Mouse (Mus musculus) gastrocnemius, postnatal 14 days (tissue): ENCODE data around the gene Nhs. TPM values are rescaled to one million over a fixed set of nuclear protein-coding genes. Genes with fewer than 3 reads are reported as not detected.

Experiments used
- DNase-seq: peaks from one replicate; pipeline ENCODE4 v3.0.0; 2021; ENCODE audit warnings: mixed read lengths
- intact Hi-C: fragments of 180-260 bp; cut with DNase I; formaldehyde crosslinking; loops from one replicate; pipeline ENCODE4 v1.15.1; 2025; ENCODE audit warnings: low total_unique reads
- total RNA-seq, 2 experiments: library from RNA; stranded (reverse); gene quantifications; 2 replicates each; pipeline ENCODE4 v1.2.3; 2021

The Nhs gene
- total RNA-seq, 2 experiments from 2014 or later = 0.80 to 1.1 TPM

DNA sequence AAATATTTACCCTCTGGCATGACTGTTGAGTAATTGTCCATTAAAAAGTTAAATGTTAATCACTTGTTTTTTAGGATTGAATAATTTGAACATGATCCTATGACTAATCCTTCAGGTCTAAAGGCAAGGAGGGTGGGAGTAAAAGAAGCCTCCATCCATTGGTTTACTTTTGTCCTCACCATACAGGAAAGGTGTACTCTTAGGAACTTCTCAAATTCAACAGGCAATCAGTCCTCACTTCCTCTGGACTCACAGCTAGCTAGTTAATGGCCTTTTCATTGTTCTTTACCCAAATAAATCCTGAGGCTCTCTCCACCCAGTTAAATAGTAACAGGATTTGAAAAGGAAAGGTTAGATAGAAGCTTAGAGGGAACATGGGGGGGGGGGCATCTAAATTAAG, 196.2 kb downstream of the Nhs start:
- no peak for DNase-seq
- intact Hi-C loops = loop anchor here (10.0 kb wide), 1 partner anchor 321 kb away; no protein-coding TSS in a partner anchor

DNA sequence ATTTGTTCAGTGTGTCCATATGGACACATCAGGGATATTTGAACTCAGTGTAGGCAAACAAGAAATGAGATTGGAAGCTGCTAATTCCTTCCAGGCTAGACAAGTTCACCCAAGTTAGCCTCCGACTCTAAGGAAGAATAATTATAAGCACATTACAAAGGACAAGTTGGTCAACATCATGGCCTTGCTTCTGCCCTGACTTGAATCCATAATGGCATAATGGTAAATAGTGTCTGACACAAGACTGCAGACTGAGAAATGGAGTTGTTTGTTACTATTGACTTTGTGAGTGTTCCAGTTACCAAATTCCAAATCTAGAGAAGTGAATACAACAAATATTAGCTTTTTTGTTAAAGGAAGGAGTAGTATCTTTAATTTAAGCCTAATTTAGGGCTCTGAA, 196.7 kb downstream of the Nhs start:
- no peak for DNase-seq
- intact Hi-C loops = loop anchor here (10.0 kb wide), 1 partner anchor 322 kb away; no protein-coding TSS in a partner anchor

DNA sequence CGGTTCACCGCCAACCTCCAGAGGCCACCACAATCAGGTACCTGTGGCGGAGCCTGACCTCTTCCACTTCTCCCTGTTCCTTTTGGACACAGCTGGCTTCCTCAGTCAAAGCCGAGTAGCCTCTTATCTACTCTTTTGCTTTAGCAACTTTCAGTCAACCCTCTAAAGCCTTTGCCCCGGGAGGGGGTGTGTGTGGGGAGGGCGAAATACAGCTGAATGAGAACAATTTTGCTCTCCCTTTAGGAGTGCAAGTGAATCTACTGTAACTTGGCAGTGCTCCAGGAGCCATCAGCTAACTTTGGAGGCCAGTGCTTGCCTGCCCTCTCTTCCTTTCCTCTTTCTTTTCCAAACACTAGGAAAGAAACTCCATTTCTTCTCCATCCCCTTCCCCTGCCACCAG, 197.8 kb downstream of the Nhs start:
- DNase-seq = no peak
- intact Hi-C loops = loop anchor here (10.0 kb wide), 1 partner anchor 323 kb away; no protein-coding TSS in a partner anchor

DNA sequence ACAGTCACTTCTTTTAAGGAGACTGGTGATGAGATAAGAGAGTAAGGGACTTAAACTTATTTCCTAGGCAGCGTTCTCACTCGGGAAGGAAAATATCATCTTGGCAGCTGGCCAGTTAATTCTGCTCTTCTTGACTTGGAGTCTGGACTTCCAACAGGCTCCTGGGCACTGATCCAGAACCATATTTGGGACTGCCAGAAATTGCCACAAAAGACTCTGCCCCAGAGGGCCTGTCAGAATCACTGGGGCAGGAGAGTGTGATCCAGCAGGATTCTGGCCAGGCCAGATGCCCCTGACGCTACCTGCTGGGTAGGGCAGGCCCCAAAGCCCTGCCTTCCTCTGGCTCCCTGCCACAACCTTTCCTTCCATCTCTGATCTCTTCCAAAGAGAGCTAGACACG, 198.4 kb downstream of the Nhs start:
- intact Hi-C loops = loop anchor here (10.0 kb wide), 1 partner anchor 324 kb away; no protein-coding TSS in a partner anchor
- DNase-seq = peak; percentile 26

DNA sequence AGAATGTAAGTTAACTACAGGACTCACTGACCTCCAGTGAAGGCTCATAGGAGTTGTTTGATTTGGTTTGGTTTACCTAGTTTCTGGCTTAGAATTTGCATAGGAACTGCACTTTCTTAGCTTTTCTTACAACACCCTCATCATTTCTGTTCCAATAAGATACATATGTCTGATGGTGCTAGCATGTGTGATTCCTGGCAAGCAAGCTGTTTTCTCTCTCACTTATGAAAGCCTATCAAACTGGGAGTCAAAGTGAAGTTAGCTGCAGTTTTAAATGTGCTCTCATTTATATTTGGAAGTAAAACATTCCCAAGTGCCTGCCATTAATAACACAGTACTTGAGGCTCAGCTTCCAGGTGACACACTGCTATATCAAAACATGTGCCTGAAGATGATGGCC, 207.2 kb downstream of the Nhs start:
- intact Hi-C loops = no loop called here
- no peak for DNase-seq

DNA sequence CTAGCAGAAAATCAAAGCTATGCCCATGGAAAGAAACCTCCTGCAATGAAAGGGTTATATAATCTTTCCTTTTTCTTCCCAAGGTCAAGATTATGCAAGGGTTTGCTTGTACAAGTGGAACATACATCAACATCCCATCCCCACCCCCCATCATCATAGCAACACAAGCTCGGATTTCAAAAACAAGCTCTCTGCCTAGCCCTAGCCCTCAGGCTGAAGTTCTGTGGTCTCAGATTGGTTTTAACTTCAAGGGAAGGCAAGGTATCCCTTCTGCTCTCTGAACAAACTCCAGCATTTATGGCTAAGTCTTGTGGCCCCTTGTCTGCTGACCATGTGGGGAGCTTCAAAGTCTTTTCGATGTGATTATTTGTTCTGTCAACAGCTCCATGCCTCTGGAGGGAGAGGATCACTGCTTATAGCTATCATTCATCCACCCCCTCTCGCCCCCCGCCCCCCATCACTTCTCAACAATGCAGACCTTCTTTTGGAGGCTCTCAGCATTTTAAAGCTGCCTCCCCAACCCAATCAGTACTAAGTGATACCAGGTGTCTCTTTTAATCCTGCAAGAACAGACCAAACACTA, 216.3 kb downstream of the Nhs start:
- no peak for DNase-seq
- intact Hi-C loops = no loop called here

DNA sequence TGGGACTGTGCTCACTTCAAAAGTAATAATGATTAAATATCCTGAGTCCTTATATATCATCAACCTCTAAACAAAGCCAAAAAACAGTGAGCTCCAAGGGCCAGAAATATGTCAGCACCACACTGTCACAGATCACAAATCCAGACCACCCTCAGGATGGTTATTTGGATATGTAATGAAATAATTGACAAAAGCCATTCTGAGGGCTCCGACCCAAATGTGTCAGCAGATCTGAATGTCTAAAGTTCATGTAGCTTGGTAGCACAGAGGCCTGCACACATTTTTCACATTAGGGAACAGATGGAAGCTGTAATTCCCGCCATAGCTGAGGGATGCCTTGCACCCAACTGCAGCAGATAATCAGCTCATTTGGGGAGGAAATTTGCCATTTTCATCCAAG, 218.8 kb downstream of the Nhs start:
- DNase-seq = no peak
- intact Hi-C loops = no loop called here

DNA sequence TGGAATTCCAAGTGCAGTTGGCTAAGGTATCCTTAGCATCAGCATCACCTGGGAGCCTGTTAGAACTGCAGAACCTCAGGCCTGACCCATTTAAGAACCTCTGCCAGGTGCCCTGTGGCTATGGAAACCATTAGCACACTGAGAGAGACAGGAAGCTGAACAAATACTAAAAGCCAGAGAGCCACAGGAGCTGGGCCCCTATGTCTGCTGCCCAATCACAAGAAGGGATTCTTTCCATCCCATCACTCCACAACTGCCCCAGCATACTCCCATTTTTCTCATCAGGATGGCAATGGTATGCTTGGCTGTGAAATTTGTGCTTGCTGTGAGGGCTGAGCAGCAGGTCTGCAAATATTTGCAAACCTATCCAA, 232.9 kb downstream of the Nhs start:
- intact Hi-C loops = no loop called here
- DNase-seq = no peak

DNA sequence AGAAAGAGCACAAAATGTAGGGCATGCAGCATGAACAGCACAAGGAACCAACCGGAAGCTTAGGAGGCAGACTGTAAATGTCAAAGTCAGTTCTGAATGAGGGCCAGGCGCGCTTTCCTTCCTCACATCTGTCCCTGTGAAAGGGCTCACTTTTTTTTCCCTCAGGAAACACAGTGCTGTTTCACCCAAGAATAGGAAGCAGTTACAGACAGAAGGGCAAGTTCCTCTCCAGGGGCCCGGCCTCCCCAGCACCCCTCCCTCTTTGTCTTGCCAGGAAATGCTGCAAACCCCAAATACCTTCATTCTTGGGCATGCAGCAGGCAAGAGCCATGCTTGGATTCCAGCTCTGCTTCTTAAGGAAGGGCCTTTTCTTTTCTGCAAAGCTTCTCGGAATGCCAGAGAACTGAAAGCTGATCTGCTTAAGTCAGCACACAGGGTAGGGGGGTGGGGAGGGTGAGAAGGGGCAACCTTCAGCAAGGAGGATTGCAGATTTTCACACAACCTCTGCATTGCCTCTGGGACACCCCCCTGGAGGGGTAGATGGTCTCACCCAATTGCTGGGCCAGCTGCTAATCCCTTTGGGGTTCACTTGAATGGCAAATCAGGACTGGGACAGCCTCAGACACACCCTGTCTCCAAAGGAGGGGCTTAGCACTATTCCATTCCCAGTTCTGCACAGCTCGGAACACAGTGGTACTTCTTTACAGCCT, 233.4 kb downstream of the Nhs start:
- intact Hi-C loops = no loop called here
- peak; percentile 22 for DNase-seq

DNA sequence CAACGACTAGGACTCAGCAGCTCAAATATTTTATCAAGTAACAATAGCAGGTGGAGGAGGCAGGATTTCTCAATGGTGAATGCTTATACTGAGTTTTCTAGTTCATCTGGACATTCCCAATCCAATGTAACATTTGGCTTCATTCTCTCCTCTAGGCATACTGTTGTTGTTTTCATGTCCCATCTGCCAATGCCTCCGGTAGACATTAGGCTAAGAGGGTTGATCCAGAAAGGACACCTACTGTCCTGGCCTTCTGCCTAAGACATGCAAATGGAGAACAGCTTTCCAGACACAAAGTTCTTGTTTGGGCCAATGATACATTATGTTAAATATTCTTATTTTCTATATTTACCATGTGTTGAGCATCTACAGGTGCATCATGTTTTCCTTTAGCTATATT, 236.9 kb downstream of the Nhs start:
- intact Hi-C loops = no loop called here

DNA sequence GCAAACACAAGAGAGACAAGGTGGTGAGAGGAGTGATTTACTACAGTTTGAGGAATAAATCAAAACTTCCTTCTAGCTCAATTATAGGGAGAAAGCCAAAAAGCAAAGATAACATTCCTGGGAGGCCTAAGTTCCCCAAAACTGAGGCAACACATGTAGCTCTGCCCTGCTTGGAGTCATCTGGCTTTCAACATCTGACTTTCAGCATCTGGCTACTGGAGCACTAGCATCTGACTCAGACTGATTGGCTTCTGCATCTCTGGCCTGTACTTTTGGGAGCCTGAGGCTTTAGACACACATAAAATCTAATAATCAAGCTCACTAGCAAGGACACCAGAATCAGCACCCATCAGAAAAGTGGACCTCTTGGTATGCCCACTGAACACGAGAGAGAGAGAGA, 237.9 kb downstream of the Nhs start:
- no peak for DNase-seq
- intact Hi-C loops = no loop called here

More for the DNA sequence above, 236.9 kb downstream of the Nhs start:
- DNase-seq = no peak

DNA sequence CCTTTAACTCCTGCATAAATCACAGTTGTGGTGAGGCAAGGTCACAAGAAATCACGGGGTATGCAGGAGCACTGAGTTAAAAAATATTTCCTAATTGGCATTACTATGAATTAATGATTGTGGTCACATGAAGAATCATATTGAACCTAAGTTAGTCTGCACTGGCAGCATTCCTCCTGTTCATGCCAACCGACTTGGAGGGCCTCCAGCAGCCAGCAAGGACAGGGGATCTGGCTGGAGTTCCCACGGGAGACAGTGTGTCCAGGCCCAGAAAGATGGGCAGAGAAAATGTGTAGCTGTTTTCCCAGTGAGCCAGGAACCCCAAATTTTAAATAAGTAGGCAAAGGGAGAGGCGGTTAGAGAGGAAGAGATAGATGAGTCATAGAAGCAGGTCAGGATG, 249.6 kb downstream of the Nhs start:
- DNase-seq = no peak

DNA sequence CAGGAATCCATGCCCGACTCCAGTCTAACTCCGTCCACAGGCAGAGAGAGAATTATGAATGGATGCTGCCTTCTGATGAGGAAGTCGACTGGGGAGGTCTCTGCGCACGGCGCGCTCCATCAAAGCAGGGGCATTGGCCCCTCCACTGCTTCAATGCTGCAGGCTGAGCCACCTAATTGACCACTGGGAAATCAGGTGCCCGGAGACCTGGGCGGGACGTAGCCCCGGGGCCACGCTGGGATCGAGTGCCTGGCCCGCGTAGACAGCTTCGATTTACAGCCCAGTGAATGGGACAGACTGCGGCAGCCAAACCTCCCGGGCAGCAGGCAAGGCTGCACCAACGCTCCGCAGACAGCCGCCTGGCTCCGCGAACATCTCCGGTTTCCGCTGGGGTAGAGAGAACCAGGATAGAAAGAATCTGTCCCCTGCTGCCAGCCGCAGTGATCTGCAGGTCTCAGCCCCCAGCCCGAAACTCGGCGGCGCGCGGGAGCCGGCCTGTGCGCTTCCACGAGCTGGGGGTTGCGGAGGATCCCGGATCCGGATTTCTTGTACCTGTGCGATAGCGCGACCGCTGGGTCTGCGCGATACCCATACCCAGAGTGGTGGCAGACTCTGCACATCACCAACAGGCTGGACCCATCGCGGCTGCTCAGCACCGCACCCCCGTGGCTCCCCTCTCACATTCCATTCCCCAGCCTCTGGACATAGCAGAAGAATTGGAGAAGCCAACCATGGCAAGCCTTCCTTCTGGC, 250.7 kb downstream of the Nhs start:
- DNase-seq = peak; percentile 14
- intact Hi-C loops = no loop called here

More for the DNA sequence above, 249.6 kb downstream of the Nhs start:
- intact Hi-C loops = no loop called here

DNA sequence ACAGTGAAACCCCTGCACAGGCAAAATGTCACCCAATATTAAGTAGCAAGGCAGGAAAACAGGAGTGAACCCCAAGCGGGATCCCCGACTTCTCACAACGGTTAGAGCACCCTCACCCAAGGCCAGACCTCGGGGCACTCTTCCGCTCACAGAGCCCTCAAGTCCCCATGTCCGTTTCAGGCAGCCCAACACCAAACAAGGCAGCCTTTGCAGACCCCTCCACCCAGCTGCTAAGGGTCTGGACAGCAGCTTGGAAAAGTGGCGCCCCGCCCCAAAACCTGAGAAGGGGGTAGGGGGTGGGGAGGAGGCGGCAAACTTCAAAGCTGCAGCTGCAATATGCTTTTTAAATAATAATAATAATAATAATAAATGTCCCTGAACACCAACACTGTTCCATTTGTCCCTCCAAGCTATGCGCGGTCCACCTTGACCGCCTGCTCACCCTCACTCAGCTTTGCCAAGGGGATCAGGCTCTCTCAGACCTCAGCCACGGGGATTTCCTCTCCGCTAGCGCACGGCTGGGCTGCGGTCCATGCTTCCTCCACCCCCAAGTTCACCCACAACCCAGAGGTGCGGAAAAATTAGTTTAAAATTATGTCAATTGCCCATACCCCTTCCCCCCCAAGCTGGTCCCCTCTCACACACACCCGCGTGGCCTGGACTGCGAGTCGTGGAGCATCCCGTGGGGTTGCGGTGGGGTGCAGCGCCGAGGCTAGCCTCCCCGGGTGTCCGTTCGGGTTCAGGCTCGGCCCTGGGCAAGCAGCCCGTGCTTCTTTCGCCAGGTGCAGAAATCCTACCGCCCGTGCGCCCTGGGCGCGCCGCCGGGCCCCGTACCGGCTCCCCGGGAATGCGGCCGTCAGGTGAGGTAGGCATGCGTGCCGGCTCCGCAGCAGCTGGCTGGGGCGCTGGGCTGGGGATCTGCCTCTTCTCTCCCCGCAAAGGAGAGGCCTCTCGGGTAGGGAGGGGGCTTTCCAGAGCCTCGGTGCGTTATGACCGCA, 251.6 kb downstream of the Nhs start:
- peak; percentile 9 for DNase-seq
- intact Hi-C loops = no loop called here

DNA sequence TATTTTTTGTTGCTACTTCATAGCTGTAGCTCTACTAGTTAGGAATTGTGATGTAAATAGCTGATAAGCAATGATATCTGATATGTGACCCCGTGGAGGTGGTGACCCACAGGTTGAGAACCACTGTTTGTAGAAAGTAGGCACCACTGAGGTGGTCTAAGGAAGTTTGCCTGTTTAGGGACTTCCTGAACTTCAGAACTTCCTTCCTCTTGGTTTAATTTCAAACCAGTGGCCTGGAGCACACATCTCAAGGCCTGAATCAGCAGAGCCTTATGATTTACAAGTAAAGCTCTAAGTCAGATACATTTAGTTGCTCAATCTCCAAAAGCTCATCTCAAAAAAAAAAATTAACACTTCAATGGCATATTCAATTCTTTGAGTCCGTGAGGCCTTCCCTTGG, 265.1 kb downstream of the Nhs start:
- DNase-seq = no peak
- intact Hi-C loops = no loop called here

DNA sequence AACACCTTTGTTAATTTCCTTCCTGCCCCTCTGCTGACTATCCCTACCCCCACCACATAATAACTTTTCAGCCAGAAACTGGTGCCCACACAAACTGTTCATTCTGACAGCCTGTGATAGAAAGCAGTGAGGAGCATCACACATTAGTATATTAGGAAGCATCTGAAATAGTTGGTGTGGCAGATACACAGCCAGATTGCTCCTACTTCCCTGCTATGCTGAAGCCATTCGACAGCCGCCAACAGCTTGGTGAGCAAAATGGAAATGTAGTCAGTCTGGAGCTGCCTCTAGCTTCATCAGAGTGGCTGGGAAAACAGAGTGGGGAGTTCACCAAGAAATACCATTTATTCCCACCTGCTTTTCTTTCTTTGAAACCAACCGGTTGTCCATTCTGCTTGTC, 275.9 kb downstream of the Nhs start:
- DNase-seq = no peak
- intact Hi-C loops = no loop called here

DNA sequence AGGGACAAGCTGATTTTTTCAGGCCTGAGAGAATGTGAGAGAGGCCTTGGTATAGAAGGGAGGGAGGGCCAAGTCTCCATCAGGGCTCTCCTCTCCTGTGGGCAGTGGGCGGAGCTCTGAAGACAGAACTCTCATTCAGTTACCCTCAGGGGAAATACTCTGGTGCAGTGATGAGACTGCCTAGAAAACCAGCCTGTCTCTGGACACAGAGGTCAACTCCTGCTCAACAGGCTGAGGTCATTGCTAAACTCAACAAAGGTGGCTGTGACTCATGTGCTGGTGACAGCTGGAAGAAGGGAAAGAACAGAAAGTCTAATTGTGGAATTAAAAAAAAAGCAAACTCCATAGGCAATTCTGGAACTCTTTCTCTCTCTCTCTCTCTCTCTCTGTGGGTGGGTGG, 282.4 kb downstream of the Nhs start:
- DNase-seq = no peak
- intact Hi-C loops = loop anchor here (10.0 kb wide), 1 partner anchor 398 kb away; no protein-coding TSS in a partner anchor

DNA sequence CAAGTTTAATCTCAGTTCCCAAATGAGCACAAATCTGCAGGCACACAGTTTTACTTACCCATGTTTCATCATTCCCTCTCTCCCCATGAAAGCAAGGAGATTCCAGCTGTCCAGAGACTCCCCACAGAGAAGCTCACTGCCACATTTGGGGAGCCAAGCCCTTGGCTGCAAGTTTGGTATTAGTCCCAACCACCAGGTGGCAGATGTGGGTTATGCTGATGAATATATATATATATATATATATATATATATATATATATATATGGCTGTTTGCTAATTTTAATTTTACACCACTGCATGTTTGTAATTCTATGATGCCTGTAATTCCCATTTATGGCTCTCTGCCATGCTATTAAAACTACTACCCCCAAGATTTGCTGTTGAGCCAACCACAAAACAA, 286.0 kb downstream of the Nhs start:
- DNase-seq = no peak
- intact Hi-C loops = loop anchor here (10.0 kb wide), 1 partner anchor 401 kb away; no protein-coding TSS in a partner anchor

DNA sequence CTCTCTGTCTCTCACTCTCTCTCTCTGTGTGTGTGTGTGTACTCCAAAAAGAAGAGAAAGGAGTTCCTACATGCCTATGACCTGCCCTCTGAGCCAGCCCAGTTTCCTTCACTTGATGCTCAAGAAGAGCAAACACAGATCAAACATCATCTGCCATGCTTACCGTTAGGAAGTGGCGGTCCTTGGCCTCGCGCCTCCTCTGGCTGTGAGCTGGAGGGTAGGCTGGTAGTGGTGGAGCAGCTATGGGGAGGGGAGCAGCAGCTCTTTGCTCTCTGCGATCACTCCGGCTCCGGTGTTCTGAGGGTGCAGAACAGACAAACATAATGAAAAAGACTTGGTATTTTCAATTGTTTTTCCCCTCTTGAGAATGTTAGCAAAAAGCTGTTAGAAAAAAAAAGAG, 288.2 kb downstream of the Nhs start:
- intact Hi-C loops = loop anchor here (10.0 kb wide), 1 partner anchor 403 kb away; no protein-coding TSS in a partner anchor
- DNase-seq = no peak
